Mouse (Mus musculus) CH12.LX (cell line): ENCODE data around the gene Thrb.

Source experiments
- MEF2A ChIP-seq: IDR thresholded peaks from 2 replicates; pipeline ENCODE4 v1.6.1; 2014; ENCODE audit warnings: low read depth, mild to moderate bottlenecking, inconsistent platforms, low read length, improper control_type of control experiment, borderline replicate concordance
- POLR2A ChIP-seq: IDR thresholded peaks from 2 replicates; pipeline ENCODE4 v1.6.1; 2011; ENCODE audit warnings: low read depth, mild to moderate bottlenecking, improper control_type of control experiment, low read length

GRCm38 (mm10) chr14:17879446-17879845 is 219.4 kb downstream of the Thrb start:
- TF ChIP-seq POLR2A (no peak), MEF2A (no peak)
